Mouse (Mus musculus) heart, adult 8-10 months (tissue): Measurements from ENCODE around the gene Bcl6. TPM values are rescaled to one million over a fixed set of nuclear protein-coding genes. Genes with fewer than 3 reads are reported as not detected.
A peak's percentile ranks its signal among the peaks of the same experiment; 100 is the strongest.

Experiments
- DNase-seq: peaks from one replicate; pipeline ENCODE4 v3.0.0; 2022; ENCODE audit warnings: low spot score
- total RNA-seq, 4 experiments: library from RNA; stranded (reverse); gene quantifications; 2 replicates each; pipeline ENCODE4 v1.2.4; 2022

Bcl6 gene
- total RNA-seq, 4 experiments from 2014 or later, result 11.6 to 17.5 (median 14.8) TPM

DNA sequence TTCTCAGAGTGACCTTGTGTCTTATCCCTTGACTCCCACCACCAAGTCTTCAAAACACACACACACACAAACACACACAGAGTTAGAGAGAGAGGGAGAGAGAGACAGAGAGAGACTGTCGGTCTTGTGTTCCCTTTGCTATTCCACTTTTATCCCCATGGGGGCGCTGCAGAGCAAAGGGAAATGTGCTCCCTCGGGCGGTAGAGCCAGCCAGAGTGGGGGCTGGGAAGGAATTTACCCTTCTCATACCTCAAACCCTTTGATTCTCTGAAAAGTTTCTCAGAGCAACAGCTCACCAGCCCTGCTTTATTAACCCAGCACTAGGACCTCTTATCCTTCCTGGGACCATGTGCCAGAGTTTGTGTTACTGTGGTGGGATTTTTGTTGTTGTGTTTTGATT, 2.5 kb upstream of the Bcl6 start:
- peak; percentile 87 for DNase-seq

- peak; percentile 22 for DNase-seq
These were observed 1.7 kb upstream of the Bcl6 start for GRCm38 (mm10) chr16:23990161-23990970.

- DNase-seq, result peak; percentile 65
These were observed 833 bp upstream of the Bcl6 start for GRCm38 (mm10) chr16:23989209-23990160.

GRCm38 (mm10) chr16:23988157-23988465, 541 bp downstream of the Bcl6 start:
- no peak for DNase-seq

DNA sequence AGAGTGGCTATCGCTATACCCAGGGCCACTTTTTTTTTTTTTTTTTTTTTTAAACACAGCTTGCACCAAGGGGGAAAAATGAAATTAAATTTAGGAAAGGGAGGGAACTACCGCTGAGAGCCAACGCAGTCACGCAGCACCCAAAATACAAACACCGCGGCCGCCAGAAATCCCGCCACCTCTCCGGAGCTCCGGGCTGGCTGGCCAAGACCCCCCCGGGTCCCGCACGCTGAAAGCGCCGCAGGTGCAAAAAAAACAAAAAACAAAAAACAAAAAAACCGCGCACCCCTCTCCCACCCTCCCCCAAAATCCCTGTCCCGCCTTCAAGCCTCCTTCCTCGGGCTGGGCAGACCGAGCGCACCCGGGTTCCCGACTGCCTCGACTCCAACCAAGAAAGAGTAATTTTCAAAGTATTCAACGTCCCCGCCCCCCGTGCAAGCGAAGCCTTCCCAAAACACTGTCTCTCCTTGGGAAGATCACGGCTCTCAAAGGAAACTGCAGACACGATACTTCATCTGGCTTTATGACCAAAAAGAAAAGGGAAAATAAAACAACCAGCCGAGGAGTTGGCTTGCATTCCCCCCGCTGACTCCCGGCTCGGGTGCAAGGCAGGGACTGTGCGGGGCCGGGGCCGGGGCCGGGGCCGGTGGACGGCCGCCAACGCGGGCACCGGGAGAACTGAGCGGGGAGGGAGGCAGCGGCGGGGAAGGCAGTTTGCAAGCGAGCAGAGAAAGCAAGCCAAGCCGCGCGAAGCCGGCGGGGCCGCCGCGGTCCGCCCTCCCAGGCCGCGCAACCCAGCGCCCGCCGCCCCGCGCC, 1.1 kb downstream of the Bcl6 start:
- no peak for DNase-seq

GRCm38 (mm10) chr16:23986871-23987270, 1.8 kb downstream of the Bcl6 start:
- DNase-seq, result peak; percentile 35

DNA sequence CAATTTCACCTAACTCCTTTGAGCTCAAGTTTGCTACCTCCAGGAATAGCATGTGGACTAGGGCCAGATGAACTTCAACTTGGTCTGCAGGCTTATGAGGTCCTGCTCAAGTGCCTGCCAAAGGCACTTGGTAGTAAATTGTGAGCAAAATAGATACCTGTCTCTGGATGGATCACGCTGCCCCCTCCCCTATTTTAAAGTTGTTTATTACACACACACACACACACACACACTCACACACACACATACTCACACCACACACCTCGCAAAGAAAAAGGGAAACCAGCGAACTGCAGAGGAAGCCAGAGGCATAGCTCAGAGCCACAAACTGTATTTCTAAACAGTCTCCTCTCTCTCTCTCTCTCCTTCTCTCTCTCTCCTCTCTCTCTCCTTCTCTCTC, 2.5 kb downstream of the Bcl6 start:
- peak; percentile 35 for DNase-seq

DNA sequence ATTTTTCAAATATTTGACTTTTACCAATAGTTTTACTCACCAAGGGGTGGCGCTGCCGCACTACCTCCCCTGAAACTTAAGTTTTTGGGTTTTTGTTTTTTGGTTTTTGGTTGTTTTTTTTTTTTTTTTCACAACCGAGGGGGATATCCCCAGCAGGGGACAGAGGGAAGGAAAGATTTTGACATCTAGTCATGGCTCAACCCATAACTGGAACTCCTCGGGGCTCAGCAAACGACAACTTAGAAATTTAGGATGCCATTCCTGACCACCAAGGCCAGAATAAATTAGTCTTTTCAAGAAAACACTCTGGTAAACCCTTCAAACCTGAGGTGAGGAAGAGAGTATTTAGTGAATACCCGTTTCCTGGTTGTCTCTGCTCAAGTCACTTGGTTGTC, 3.2 kb downstream of the Bcl6 start:
- peak; percentile 44 for DNase-seq

- peak; percentile 56 for DNase-seq
These were observed 3.7 kb downstream of the Bcl6 start for GRCm38 (mm10) chr16:23984760-23985466.

DNA sequence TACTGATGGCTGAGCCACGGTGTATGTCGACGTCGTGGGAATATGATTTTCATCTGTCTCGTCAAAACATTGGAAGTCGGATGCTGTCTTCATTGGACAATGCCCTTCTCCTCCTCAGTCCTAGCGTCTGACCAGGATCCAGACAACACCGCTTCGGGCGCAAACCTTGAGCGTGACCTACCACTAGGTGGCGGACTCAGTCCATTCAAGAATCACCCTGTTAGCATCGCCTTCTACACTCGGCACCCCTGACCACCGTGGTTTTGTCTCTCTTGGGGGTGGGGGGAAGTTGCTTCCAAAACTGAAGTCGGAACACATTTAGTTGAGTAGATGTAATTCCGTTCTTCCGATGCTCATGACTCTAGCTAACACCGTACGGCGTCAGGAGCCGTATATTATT, 4.5 kb downstream of the Bcl6 start:
- DNase-seq, result peak; percentile 93

DNA sequence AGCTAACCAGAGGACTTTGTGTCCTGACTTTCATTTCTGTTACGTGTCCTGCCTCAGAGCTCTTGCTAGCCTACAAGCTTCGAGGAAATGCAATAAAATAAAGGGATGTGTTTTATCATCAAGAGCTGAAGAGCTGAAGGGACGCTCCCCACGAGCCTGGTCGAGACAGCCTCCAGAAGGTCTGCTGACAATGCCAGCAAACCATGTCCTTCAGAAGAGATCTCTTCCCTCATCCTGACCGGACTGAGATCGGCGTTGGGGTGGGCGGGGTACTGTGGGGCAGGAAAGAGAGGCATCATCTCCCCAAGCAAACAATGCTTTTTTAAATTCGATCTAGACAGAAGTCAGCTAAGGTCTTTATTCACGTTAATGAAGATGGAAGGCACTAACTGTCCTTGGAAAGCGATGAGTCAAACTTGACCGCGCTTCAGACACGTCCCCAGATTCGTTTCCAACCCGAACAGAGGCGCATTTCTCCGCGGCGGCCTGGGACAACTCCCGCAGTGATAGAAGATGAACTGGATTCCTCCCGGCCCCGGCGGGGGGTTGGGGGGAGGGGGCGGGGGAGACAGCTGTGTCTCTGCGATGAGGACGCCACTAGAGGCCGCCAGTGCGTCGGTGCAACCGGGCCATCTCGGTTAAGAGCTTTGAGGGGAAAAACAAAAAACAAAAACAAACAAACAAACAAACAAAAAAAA, 5.6 kb downstream of the Bcl6 start:
- DNase-seq, result peak; percentile 65

- peak; percentile 91 for DNase-seq
These were observed 6.5 kb downstream of the Bcl6 start for GRCm38 (mm10) chr16:23981925-23982851.

DNA sequence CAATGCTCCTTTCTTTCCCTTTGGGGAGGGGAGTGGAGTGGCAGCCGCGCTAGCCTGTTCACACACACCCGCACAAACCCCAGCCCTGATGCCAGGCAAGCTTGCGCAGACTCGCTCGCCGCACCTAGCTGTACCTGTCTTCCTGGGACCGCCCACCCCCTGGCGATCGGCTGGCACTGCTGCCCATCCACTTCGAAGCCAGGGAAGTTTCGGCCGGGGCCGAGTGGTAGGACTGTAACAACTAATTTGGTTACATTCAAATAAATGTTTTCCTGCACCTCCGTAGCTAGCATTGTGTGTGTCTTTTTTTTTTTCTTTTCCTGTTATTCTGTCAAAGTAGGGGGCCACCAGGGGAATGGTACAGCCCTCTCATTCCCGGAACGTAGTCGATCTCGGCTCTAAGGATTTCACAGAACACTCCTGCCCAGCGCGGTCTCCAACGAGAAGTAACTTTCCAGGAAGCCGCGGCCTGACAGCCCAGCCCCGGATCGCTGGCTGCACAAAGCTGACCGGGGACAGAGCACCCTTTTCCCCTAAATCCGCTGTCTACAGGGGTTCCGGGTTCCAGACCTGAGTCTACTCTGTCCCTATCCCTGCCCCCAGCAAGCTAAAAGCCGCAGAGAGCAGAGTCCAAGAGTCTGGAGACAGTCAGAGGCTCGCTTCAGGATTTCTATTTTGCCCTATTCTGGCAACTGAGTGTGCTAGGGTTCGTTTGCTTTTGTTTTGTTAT, 7.5 kb downstream of the Bcl6 start:
- DNase-seq, result peak; percentile 26

DNA sequence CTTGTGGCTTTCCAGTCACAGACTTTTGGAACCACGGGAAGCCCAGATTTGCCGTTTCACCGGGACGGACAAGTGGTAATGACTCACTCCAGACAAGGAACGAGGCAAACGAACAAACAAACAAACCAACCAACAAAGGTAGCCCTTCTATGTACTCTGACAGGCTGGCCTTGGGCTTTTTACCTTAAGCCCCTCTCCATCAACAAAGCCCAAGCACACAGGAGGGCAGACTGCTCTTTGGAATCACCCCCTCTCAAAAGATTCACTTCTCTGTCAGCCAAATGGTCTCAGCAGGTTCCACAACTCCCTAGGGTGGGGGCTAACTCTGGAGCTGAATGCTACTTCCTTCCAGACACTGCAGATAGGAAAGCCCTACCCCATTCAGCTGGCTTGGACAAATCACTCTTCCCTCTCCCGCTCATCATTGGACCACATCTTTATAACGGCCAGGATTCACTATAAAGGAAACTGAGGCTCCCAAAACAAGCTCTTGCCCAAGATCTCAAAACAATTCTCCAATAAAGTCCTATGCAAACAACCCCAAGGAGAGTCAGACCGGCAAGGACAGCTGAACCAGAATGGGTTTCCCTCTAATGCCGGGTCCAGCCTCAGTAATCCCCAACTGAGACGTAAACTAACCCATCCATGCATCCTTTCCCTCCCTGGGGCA, 8.3 kb downstream of the Bcl6 start:
- DNase-seq, result peak; percentile 33

- DNase-seq, result peak; percentile 70
These were observed 9.2 kb downstream of the Bcl6 start for GRCm38 (mm10) chr16:23979446-23979845.

GRCm38 (mm10) chr16:23978495-23978894, 10.2 kb downstream of the Bcl6 start:
- no peak for DNase-seq

GRCm38 (mm10) chr16:23977732-23978131, 10.9 kb downstream of the Bcl6 start:
- DNase-seq, result no peak

DNA sequence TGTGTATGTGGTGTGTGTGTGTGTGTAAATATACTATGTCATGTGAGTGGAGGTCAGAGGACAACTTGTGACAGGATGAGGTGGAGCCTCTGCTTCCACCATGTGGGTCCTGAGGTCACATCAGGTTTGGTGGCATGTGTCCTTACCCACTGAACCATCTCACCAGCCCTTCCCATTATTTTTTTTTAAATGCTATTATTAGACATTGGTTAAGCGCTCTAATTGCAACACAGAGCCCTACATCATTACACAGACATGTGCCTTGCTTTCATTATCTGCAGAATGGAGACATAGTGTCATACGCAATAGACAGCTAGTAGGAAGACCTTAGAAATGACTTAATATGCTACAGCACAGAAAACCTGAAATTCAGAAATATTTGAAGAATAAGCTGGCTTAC, 12.5 kb downstream of the Bcl6 start:
- DNase-seq, result no peak
